Mouse (Mus musculus): ENCODE measurements at regions not wholly inside any gene's neighbourhood (a gene's known extent, or its start where the extent isn't known, plus 50 kb on each side); places are given as distances from the start of the nearest gene placed in this dataset.
A peak's percentile ranks its signal among the peaks of the same experiment; 100 is the strongest.

DNA sequence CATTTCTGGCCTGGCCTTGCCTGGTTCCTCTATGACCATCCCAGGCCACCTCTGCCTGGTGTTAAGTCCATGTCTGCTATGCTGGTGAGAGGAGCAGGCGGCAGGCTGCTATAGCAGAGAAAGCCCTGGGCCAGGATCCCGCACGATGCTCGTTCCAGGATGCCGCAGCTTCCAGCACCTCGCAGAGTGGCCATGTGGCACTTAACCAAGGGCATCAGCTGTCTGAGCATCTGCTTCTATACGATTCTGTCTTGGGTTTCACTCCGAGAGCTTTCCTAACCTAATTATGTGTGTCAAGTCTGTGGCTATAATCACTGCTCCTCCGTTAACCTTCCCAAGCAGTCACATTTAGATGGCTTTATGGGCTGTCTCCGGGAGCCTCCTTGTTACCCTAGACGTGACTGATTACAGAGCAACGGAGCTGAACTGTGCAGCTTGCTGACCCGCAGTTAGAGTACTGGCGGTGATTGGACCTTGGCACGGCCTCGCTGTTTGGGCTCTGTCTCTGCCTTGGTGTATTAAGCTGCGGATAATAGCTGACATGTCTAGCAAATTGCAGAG lies 64.4 kb downstream of the Ackr3 start:
- H3K9ac ChIP-seq = no peak overlapping the region
- H3K27me3 ChIP-seq (replicated peaks) = no peaks in the 10 kb centered on the region
- H3K4me3 ChIP-seq = no peak overlapping the region
- H3K27ac ChIP-seq = no peak overlapping the region
- H3K4me1 ChIP-seq = peaks cover 5% of the 10 kb centered on the region; the same call in 1 of the 2 replicates
- H3K4me2 ChIP-seq = no peak overlapping the region
- H3K9me3 ChIP-seq = no peaks in the 10 kb centered on the region
- 48% methylated on average over 17 of the region's 17 CpGs for WGBS
- ATAC-seq (replicated peaks) = peak; percentile 33
- H3K36me3 ChIP-seq (replicated peaks) = no peaks in the 10 kb centered on the region

DNA sequence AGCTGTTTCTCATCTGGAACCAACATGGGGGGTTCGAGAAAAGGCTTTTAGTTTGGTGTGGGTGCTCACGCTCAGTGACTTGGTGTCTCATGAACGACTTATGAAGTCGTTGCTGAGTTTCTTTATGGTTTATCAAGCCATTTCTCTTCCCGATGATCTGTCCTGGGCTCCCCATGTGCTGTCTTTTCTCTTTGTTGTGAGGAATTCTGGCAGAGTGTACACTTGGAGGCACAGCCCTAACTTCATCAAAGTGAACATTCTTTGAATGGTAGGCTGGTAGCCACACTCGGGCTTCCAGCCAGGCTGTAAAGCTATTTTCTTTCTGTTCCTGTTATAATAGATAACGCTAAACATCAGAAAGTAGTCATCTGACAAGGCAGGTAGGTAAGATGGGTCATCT lies 65.2 kb downstream of the Ackr3 start:
- H3K9me3 ChIP-seq = no peaks in the 10 kb centered on the region

DNA sequence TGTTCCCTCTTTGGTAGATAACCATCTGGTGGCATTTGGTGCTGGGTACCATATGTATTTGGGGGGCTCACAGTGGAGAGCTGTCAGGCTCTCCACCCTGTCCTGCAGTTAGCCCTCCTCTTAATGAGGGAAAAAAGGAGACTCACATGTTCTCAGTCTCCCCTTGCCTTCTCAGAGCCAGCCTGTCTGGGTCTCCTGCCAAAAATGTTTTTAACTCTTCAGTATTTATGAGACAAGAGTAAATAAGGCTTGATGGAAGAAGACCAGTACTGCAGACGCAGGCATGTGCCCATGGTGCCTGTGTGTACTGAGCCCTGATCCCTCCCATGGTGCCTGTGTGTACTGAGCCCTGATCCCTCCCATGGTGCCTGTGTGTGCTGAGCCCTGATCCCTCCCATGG lies 66.1 kb downstream of the Ackr3 start:
- H3K4me3 ChIP-seq = no peak overlapping the region
- H3K36me3 ChIP-seq (replicated peaks) = no peaks in the 10 kb centered on the region
- no peak overlapping the region for H3K27ac ChIP-seq
- no peak overlapping the region for H3K9ac ChIP-seq
- no peaks in the 10 kb centered on the region for H3K27me3 ChIP-seq (replicated peaks)
- 78% methylated on average over 1 of the region's 1 CpGs for WGBS
- no peak overlapping the region for H3K4me2 ChIP-seq
- H3K9me3 ChIP-seq = no peaks in the 10 kb centered on the region
- H3K4me1 ChIP-seq = peaks cover 5% of the 10 kb centered on the region; the same call in 1 of the 2 replicates
- no peak for ATAC-seq (replicated peaks)

More for the DNA sequence above, 65.2 kb downstream of the Ackr3 start:
- H3K4me3 ChIP-seq = no peak overlapping the region
- no peaks in the 10 kb centered on the region for H3K36me3 ChIP-seq (replicated peaks)
- peaks cover 5% of the 10 kb centered on the region; the same call in 1 of the 2 replicates for H3K4me1 ChIP-seq
- H3K27ac ChIP-seq = no peak overlapping the region
- 83% methylated on average over 7 of the region's 7 CpGs for WGBS
- no peak overlapping the region for H3K9ac ChIP-seq
- H3K27me3 ChIP-seq (replicated peaks) = no peaks in the 10 kb centered on the region
- ATAC-seq (replicated peaks) = no peak
- H3K4me2 ChIP-seq = no peak overlapping the region

DNA sequence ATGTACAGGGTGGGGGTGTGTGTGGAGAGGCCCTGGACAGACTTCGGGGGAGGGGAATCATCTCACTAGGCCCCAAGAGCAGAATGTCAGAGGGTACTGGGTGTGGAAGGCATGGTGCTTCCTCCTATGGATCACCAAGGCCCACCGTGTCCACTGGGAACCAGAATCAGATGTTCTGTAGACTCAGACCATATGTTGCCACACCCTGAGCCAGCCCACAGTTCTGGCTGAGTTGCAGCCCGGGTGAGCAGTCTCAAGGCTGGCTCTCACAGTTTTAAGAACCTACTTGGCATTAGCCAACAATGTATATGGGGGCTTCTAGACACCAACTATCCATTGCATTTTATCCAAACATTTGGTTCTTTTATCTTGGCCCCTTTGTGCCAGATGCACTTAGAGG lies 67.5 kb downstream of the Ackr3 start:
- Histone ChIP-seq H3K36me3 (replicated peaks) (no peaks in the 10 kb centered on the region), H3K27me3 (replicated peaks) (no peaks in the 10 kb centered on the region), H3K27ac (no peak overlapping the region), H3K9ac (no peak overlapping the region), H3K9me3 (no peaks in the 10 kb centered on the region), H3K4me2 (no peak overlapping the region), H3K4me3 (no peak overlapping the region), H3K4me1 (peaks cover 5% of the 10 kb centered on the region; the same call in 1 of the 2 replicates)
- no peak for ATAC-seq (replicated peaks)
- WGBS = 91% methylated on average over 3 of the region's 3 CpGs

DNA sequence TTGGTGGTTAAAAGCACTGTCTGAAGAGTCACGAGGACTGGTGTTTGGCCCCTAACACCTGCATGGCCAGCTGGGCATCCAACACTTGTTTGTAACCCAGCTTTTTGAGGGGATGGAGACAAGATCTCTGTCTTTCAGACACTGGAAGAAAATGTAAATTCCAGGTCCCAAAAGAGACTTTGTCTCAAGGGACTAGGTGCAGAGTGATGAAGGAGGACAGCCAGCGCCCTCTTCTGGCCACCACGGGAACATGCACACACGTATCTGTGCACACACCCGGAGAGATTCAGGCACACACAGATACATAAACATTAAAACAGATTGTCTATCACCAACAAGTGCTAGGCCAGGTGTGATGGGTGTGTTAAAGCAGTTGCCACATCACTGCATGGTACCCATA lies 68.6 kb downstream of the Ackr3 start:
- Histone ChIP-seq H3K27me3 (replicated peaks) (no peaks in the 10 kb centered on the region), H3K4me3 (no peak overlapping the region), H3K4me2 (no peak overlapping the region), H3K36me3 (replicated peaks) (no peaks in the 10 kb centered on the region), H3K9me3 (no peaks in the 10 kb centered on the region), H3K27ac (no peak overlapping the region), H3K4me1 (peaks cover 7% of the 10 kb centered on the region), H3K9ac (no peak overlapping the region)
- no peak for ATAC-seq (replicated peaks)
- 96% methylated on average over 5 of the region's 5 CpGs for WGBS

DNA sequence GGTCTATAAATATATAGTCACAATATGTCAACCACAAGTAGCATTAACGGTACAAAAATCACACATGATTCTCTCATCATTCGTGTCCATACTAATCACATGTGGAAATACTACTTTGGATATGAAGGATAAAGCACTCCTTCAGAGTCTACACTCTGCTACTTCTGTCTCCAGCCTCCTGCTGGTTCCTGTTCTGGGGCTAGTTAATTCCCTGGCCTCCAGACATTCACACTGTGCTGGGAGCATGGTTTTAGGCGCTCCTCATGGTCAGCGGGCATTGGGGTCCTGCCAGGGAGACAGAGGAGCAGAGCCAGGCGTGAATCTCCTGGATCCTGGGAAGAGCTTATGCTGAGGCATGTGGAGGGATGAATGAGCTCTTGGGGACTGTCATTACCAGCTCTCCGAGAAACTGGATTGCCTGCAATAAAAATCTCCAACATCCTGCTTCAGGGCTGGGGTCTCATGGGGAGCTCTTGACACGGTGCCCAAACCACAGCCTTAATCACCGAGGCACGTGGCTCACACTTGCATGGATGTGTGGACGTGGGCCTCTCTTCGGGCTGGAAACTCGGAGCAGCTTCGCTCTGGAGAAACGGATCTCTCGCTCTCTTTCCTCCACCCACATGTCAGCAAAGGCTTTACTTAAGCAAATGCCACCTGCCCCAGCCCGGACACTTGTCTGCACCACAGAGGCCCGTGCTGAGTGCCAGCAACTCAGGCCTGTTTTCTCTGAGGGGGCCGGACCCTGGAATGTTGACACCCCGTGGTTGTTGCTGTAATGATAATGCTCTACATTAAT lies 69.2 kb downstream of the Ackr3 start:
- no peak overlapping the region for H3K27ac ChIP-seq
- no peaks in the 10 kb centered on the region for H3K36me3 ChIP-seq (replicated peaks)
- H3K9ac ChIP-seq = no peak overlapping the region
- WGBS = 74% methylated on average over 19 of the region's 19 CpGs
- no peaks in the 10 kb centered on the region for H3K9me3 ChIP-seq
- H3K4me3 ChIP-seq = no peak overlapping the region
- peaks cover 8% of the 10 kb centered on the region for H3K4me1 ChIP-seq
- no peaks in the 10 kb centered on the region for H3K27me3 ChIP-seq (replicated peaks)
- no peak overlapping the region for H3K4me2 ChIP-seq
- no peak for ATAC-seq (replicated peaks)

DNA sequence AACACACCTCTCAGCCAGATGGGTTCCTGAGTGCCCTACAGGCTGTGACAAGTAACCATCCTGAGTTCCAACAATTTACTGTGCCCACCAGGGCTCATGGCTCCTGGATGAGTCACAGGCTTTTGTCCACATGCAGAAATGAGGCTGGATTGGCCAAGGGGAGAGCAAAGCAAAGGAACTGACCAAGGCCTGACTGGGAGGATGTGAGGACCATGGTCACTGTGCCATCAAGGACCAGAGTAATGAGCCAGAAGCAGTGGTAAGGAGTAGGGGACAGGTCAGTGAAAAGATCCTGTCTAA lies 69.8 kb downstream of the Ackr3 start:
- no peak for ATAC-seq (replicated peaks)
- Histone ChIP-seq H3K9ac (no peak overlapping the region), H3K4me2 (no peak overlapping the region), H3K27ac (no peak overlapping the region), H3K4me1 (peaks cover 4% of the 10 kb centered on the region; the same call in 1 of the 2 replicates), H3K4me3 (no peak overlapping the region), H3K27me3 (replicated peaks) (no peaks in the 10 kb centered on the region), H3K9me3 (no peaks in the 10 kb centered on the region), H3K36me3 (replicated peaks) (no peaks in the 10 kb centered on the region)

DNA sequence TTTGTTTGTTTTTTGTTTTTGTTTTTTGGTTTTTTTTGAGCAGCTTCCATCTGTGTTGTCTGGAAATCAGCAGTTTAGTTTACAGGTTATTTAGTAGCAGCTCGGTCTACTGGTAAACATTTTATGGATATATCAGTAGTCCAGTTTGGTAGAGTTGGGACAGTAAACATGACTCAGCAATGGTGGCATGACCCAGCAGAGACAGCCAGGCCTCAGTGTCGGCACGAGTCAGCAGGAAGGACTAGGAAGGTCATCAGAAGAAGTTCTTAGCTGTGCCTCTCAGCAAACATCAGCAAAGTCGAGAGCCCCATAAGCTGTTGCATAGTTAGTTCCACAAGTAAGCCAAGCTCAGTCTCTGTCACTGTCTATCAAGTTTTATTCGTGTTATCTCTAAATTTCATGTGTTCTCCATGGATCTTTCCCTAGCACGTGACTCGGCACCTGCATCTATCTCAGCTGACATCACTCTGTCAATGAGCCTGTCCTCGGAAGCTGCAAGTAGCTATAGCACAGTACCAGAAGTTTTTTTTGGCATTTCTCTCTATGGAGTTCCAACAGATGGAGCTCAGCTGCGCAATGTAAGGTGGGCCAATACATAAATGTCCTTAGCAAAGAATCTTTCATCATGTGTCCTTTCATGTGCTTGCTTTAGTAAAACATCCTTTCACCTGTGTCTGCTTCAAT lies 71.3 kb downstream of the Ackr3 start:
- 93% methylated on average over 9 of the region's 9 CpGs for WGBS
- ATAC-seq (replicated peaks) = no peak
- H3K36me3 ChIP-seq (replicated peaks) = no peaks in the 10 kb centered on the region
- H3K4me1 ChIP-seq = peaks cover 4% of the 10 kb centered on the region; the same call in 1 of the 2 replicates
- no peak overlapping the region for H3K9ac ChIP-seq
- no peaks in the 10 kb centered on the region for H3K27me3 ChIP-seq (replicated peaks)
- H3K27ac ChIP-seq = no peak overlapping the region
- no peak overlapping the region for H3K4me2 ChIP-seq
- H3K9me3 ChIP-seq = no peaks in the 10 kb centered on the region
- no peak overlapping the region for H3K4me3 ChIP-seq

DNA sequence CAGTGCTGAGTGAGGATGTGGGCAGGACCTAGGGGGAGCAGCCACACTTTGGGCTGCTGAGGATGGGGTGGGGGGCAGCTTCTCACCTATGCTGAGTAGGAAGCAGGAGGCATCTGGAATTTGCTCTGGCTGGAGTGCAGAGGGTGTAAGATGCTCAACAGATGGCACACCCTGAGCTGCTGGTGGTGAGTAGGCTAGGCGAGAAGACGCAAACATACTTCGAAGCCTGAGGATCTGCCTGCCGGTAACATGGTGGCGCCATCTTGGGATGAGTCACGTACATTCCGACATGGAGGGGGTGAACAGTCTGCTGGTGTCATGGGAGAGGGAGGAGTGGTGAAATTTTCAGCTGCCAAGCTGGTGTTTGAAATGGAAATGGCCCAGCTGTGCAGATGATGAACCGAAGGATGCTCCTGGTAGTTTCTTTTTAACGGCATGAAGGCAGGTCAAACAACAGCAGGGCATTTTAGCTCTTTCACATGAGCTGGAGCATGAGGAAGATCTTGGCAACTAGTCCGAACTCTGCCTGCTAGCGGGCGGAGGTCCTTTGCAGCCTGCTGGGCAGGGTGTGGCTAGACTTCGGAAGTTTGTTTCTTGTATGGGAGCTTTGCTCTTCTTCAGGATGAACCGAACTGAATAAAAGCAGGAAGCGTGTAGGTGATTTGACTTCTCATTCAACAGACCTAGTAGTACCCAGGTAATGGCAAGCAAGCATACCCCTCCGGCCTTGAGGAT lies 72.2 kb downstream of the Ackr3 start:
- no peak overlapping the region for H3K4me2 ChIP-seq
- H3K27ac ChIP-seq = no peak overlapping the region
- H3K4me3 ChIP-seq = no peak overlapping the region
- H3K9me3 ChIP-seq = no peaks in the 10 kb centered on the region
- H3K4me1 ChIP-seq = peaks cover 4% of the 10 kb centered on the region; the same call in 1 of the 2 replicates
- H3K27me3 ChIP-seq (replicated peaks) = no peaks in the 10 kb centered on the region
- H3K9ac ChIP-seq = no peak overlapping the region
- WGBS = 78% methylated on average over 16 of the region's 16 CpGs
- no peak for ATAC-seq (replicated peaks)
- H3K36me3 ChIP-seq (replicated peaks) = no peaks in the 10 kb centered on the region

DNA sequence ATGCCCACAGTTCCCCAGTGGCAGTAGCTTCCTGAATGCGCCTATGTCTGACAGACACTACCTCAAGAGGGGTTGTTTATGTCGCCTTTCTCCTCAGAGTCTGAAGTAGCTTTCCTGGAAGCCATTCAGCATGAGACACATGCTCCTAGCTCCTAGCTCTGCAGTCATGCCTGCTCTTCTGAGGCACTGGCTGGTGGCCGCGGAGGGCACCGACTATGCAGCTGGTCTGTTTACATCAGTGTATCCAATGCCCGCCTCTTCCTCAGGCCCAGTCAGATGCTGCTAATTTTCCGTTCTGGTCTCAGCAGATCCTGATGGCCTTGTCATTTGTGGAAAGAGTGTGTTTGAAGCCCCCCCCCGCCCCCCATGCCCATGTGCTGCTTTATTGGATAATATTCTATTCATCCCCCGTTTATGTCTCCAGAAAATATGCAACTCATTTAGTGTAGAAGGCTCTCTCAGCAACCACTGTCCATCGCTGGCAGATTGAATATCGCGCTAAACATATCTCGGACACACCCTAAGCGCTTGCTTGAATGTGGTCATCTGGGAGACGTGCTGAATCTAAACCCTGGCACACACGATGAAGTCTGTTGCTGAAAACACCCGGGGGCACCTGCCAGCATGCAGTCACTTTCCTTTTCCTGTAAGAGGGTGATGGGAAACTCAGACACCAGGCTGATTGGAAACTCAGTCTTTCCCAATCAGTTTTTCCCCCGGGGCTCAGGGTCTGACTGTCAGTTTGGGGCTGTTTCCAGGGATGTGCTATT lies 73.9 kb downstream of the Ackr3 start:
- Histone ChIP-seq H3K36me3 (replicated peaks) (no peaks in the 10 kb centered on the region), H3K9me3 (no peaks in the 10 kb centered on the region), H3K9ac (no peak overlapping the region), H3K4me1 (peaks cover 7% of the 10 kb centered on the region), H3K4me3 (no peak overlapping the region), H3K27ac (no peak overlapping the region), H3K27me3 (replicated peaks) (no peaks in the 10 kb centered on the region), H3K4me2 (no peak overlapping the region)
- no peak for ATAC-seq (replicated peaks)
- WGBS = 80% methylated on average over 18 of the region's 18 CpGs

DNA sequence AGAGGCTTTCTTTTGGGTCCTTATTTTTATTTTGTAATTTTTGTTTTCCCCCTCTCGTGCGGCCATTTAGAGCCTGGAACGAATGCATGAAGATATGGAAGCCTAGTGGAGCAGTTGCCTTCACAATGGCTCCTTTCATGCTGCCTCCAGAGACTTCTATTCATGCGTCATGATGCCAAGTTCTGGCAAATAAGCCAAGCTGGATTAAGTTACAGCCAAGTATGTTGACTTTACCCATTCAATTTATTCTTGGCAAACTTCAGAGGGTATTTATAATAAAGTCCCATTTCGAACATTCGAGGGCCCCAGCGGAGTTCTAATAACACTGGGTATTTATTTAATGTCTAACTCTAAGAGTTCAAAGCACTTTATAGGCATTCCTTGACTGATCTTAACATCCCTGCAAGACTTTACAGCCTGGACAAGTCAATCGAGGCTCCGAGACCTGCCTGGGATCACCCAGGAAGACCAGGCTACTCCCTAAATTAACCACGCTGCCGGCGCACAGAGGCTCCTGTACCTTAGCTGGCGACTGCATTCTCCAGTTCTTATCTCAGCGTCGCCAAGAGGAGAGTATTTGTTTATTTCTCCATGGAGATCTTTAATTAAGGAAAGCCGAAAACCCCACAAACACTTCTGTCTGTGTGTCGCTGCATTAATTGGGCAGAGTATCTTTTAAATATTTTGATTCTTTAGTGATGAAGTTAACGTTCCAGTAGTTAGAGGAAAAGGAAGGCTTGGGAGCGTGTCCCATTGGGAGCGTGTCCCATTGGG lies 75.5 kb downstream of the Ackr3 start:
- WGBS = 60% methylated on average over 20 of the region's 20 CpGs
- no peaks in the 10 kb centered on the region for H3K36me3 ChIP-seq (replicated peaks)
- H3K4me1 ChIP-seq = peaks cover 23% of the 10 kb centered on the region
- H3K4me2 ChIP-seq = no peak overlapping the region
- ATAC-seq (replicated peaks) = no peak
- H3K9ac ChIP-seq = no peak overlapping the region
- no peak overlapping the region for H3K27ac ChIP-seq
- H3K4me3 ChIP-seq = no peak overlapping the region
- H3K27me3 ChIP-seq (replicated peaks) = no peaks in the 10 kb centered on the region
- no peaks in the 10 kb centered on the region for H3K9me3 ChIP-seq
